Comparison of ENCODE assay signal across 10 mouse cellular contexts in genomic region chr3:18626375-18626774, GRCm38 (mm10).
DNase-seq lines count a peak whose midpoint lies in the region; ATAC-seq lines count a peak whose summit lies in the region.
"Had no signal": no experiment of that assay in that cellular context is flagged by ENCODE, and none has a peak within 500 bp of the region (broad histone marks: within the 10 kb centered on the region; RNA-seq: fewer than 3 reads in every experiment).

No protein-coding gene starts in this region.

- WGBS in liver, embryonic 13.5 days (ENCODE audit: insufficient replicate concordance), result 38% methylated on average over 6 of the region's 6 CpGs
- 48% methylated on average over 6 of the region's 6 CpGs for WGBS in liver, embryonic 11.5 days
- 27% methylated on average over 6 of the region's 6 CpGs for WGBS in hindbrain, embryonic 11.5 days
- WGBS in neural tube, embryonic 12.5 days, result 40% methylated on average over 6 of the region's 6 CpGs

- H3K4me3 ChIP-seq in liver, embryonic 13.5 days (replicated peaks), result no peak overlapping the region
- no peak overlapping the region for H3K4me3 ChIP-seq in liver, embryonic 11.5 days (ENCODE audit: low read depth, low read length)
- H3K4me3 ChIP-seq in hindbrain, embryonic 11.5 days (ENCODE audit: low read depth, low read length), result no peak overlapping the region
- no peak overlapping the region for H3K4me3 ChIP-seq in neural tube, embryonic 12.5 days

- ATAC-seq in liver, embryonic 13.5 days (ENCODE audit: low read depth), result no peak
- no peak for ATAC-seq in liver, embryonic 11.5 days (replicated peaks; ENCODE audit: low FRiP score)
- peak; percentile 25 for ATAC-seq in hindbrain, embryonic 11.5 days (ENCODE audit: low FRiP score)
- no peak for ATAC-seq in neural tube, embryonic 12.5 days (ENCODE audit: low FRiP score, low read depth)
- ATAC-seq in megakaryocyte progenitor cell, adult 5-6 weeks (replicated peaks; ENCODE audit: poor library complexity), result no peak
- ATAC-seq: liver, embryonic 12.5 days had no signal

- H3K36me3 ChIP-seq in liver, embryonic 13.5 days, result no peaks in the 10 kb centered on the region
- H3K36me3 ChIP-seq in liver, embryonic 11.5 days (ENCODE audit: control insufficient read depth, insufficient read depth, low read length), result no peaks in the 10 kb centered on the region
- H3K36me3 ChIP-seq in hindbrain, embryonic 11.5 days (ENCODE audit: control insufficient read depth, insufficient read depth, low read length), result no peaks in the 10 kb centered on the region
- H3K36me3 ChIP-seq in neural tube, embryonic 12.5 days, result no peaks in the 10 kb centered on the region
- H3K36me3 ChIP-seq: liver, embryonic 12.5 days had no signal

- H3K4me2 ChIP-seq in liver, embryonic 13.5 days, result 0 out of 2 replicates have a peak overlapping the region, but pooled peaks have one; percentile 56
- H3K4me2 ChIP-seq in liver, embryonic 11.5 days, result no peak overlapping the region; the same call in 1 of the 2 replicates
- no peak overlapping the region for H3K4me2 ChIP-seq in hindbrain, embryonic 11.5 days (replicated peaks; ENCODE audit: low read depth, low read length)
- peak overlapping the region; percentile 65 for H3K4me2 ChIP-seq in neural tube, embryonic 12.5 days (replicated peaks)

- H3K4me1 ChIP-seq in liver, embryonic 13.5 days (replicated peaks), result 0 out of 2 replicates have a peak, but pooled peaks cover 6% of the 10 kb centered on the region
- H3K4me1 ChIP-seq in liver, embryonic 11.5 days (replicated peaks; ENCODE audit: control insufficient read depth, insufficient read depth, low read length), result no peaks in the 10 kb centered on the region; the same call in 1 of the 2 replicates
- H3K4me1 ChIP-seq in hindbrain, embryonic 11.5 days (replicated peaks; ENCODE audit: control insufficient read depth, insufficient read depth, low read length), result no peaks in the 10 kb centered on the region
- H3K4me1 ChIP-seq in neural tube, embryonic 12.5 days, result peaks cover 5% of the 10 kb centered on the region; the same call in 1 of the 2 replicates

- no peak overlapping the region for H3K9ac ChIP-seq in liver, embryonic 13.5 days
- H3K9ac ChIP-seq in liver, embryonic 11.5 days (ENCODE audit: low read depth, low read length), result no peak overlapping the region
- H3K9ac ChIP-seq in hindbrain, embryonic 11.5 days (ENCODE audit: low read depth, low read length), result no peak overlapping the region
- no peak overlapping the region for H3K9ac ChIP-seq in neural tube, embryonic 12.5 days
- H3K9ac ChIP-seq: liver, embryonic 12.5 days had no signal

- no peaks in the 10 kb centered on the region for H3K9me3 ChIP-seq in liver, embryonic 13.5 days (replicated peaks)
- H3K9me3 ChIP-seq in liver, embryonic 11.5 days (ENCODE audit: control insufficient read depth, low read length), result no peaks in the 10 kb centered on the region
- no peaks in the 10 kb centered on the region for H3K9me3 ChIP-seq in hindbrain, embryonic 11.5 days (ENCODE audit: control insufficient read depth, low read length)
- no peaks in the 10 kb centered on the region for H3K9me3 ChIP-seq in neural tube, embryonic 12.5 days
- H3K9me3 ChIP-seq: liver, embryonic 12.5 days had no signal

- no peak overlapping the region for H3K27ac ChIP-seq in liver, embryonic 13.5 days
- H3K27ac ChIP-seq in liver, embryonic 11.5 days (ENCODE audit: low read depth, low read length), result no peak overlapping the region
- H3K27ac ChIP-seq in hindbrain, embryonic 11.5 days (ENCODE audit: low read depth, low read length), result 0 out of 2 replicates have a peak overlapping the region, but pooled peaks have one; percentile 43
- H3K27ac ChIP-seq in neural tube, embryonic 12.5 days, result no peak overlapping the region
- H3K27ac ChIP-seq: liver, embryonic 12.5 days had no signal

- no peaks in the 10 kb centered on the region for H3K27me3 ChIP-seq in liver, embryonic 13.5 days
- peaks cover 4% of the 10 kb centered on the region for H3K27me3 ChIP-seq in liver, embryonic 11.5 days (replicated peaks; ENCODE audit: control insufficient read depth, insufficient read depth, low read length)
- no peaks in the 10 kb centered on the region for H3K27me3 ChIP-seq in hindbrain, embryonic 11.5 days (ENCODE audit: control insufficient read depth, insufficient read depth, low read length)
- no peaks in the 10 kb centered on the region for H3K27me3 ChIP-seq in neural tube, embryonic 12.5 days (replicated peaks)

- peak; percentile 13 for DNase-seq in embryo, embryonic 10.5 days (ENCODE audit: low spot score)
- DNase-seq in embryo, embryonic 9.5 days (ENCODE audit: extremely low spot score), result no peak
- DNase-seq in liver, embryonic 13.5 days, result no peak
- DNase-seq in liver, embryonic 11.5 days (ENCODE audit: low spot score), result no peak
- DNase-seq in hindbrain, embryonic 11.5 days (ENCODE audit: low spot score), result peak; percentile 24
- DNase-seq in frontal cortex, postnatal 10 days (ENCODE audit: low spot score in 2 of 2), result no peak
- DNase-seq: B cell, adult 2 months had no signal

Comparison
In these comparisons a context has a peak if more than half of its experiments do, and no peak if none do; other contexts are left out.
1. DNase-seq: peak in embryo, embryonic 10.5 days (single experiment) and hindbrain, embryonic 11.5 days (single experiment); none in embryo, embryonic 9.5 days (single experiment), liver, embryonic 13.5 days (single experiment), liver, embryonic 11.5 days (single experiment) and frontal cortex, postnatal 10 days (0 of 2).
2. H3K4me2 ChIP-seq: peak in liver, embryonic 13.5 days (single experiment) and neural tube, embryonic 12.5 days (single experiment); none in liver, embryonic 11.5 days (single experiment) and hindbrain, embryonic 11.5 days (single experiment).